Mouse (Mus musculus): Measurements from ENCODE around the gene Slc24a2. TPM values are rescaled to one million over a fixed set of nuclear protein-coding genes. Genes with fewer than 3 reads are reported as not detected.

The Slc24a2 gene
- polyA plus RNA-seq, 1 experiment from 2014 or later = not detected

- Histone ChIP-seq H3K9ac (ENCODE audit: low read length) (no peak overlapping the region), H3K27me3 (replicated peaks; ENCODE audit: control insufficient read depth, insufficient read depth, low read length) (no peaks in the 10 kb centered on the region), H3K4me3 (ENCODE audit: low read depth, low read length) (no peak overlapping the region), H3K4me2 (ENCODE audit: low read length) (no peak overlapping the region), H3K36me3 (ENCODE audit: control insufficient read depth, insufficient read depth, low read length) (no peaks in the 10 kb centered on the region), H3K27ac (ENCODE audit: low read depth) (no peak overlapping the region), H3K9me3 (ENCODE audit: control insufficient read depth, low read length) (no peaks in the 10 kb centered on the region), H3K4me1 (replicated peaks; ENCODE audit: control insufficient read depth, insufficient read depth, low read length) (no peaks in the 10 kb centered on the region)
- DNase-seq (ENCODE audit: low spot score) (no peak), ATAC-seq (replicated peaks; ENCODE audit: low FRiP score, low TSS enrichment, low read depth) (no peak)
- 80% methylated on average over 3 of the region's 3 CpGs for WGBS
Observed at GRCm38 (mm10) chr4:87093612-87094011, 136.7 kb downstream of the Slc24a2 start.

GRCm38 (mm10) chr4:87090841-87091240, 139.4 kb downstream of the Slc24a2 start:
- DNase-seq (ENCODE audit: low spot score) (no peak), ATAC-seq (replicated peaks; ENCODE audit: low FRiP score, low TSS enrichment, low read depth) (no peak)
- Histone ChIP-seq H3K9ac (ENCODE audit: low read length) (no peak overlapping the region), H3K27me3 (replicated peaks; ENCODE audit: control insufficient read depth, insufficient read depth, low read length) (no peaks in the 10 kb centered on the region), H3K27ac (ENCODE audit: low read depth) (no peak overlapping the region), H3K4me2 (ENCODE audit: low read length) (no peak overlapping the region), H3K4me3 (ENCODE audit: low read depth, low read length) (no peak overlapping the region), H3K36me3 (ENCODE audit: control insufficient read depth, insufficient read depth, low read length) (no peaks in the 10 kb centered on the region), H3K4me1 (replicated peaks; ENCODE audit: control insufficient read depth, insufficient read depth, low read length) (no peaks in the 10 kb centered on the region), H3K9me3 (ENCODE audit: control insufficient read depth, low read length) (no peaks in the 10 kb centered on the region)

- no peak overlapping the region for H3K4me2 ChIP-seq (ENCODE audit: low read length)
- no peak overlapping the region for H3K27ac ChIP-seq (ENCODE audit: low read depth)
- no peak overlapping the region for H3K4me3 ChIP-seq (ENCODE audit: low read depth, low read length)
- 69% methylated on average over 6 of the region's 6 CpGs for WGBS
- no peaks in the 10 kb centered on the region for H3K36me3 ChIP-seq (ENCODE audit: control insufficient read depth, insufficient read depth, low read length)
- no peak overlapping the region for H3K9ac ChIP-seq (ENCODE audit: low read length)
- DNase-seq (ENCODE audit: low spot score) = no peak
- ATAC-seq (replicated peaks; ENCODE audit: low FRiP score, low TSS enrichment, low read depth) = no peak
- no peaks in the 10 kb centered on the region for H3K4me1 ChIP-seq (replicated peaks; ENCODE audit: control insufficient read depth, insufficient read depth, low read length)
- no peaks in the 10 kb centered on the region for H3K9me3 ChIP-seq (ENCODE audit: control insufficient read depth, low read length)
- no peaks in the 10 kb centered on the region for H3K27me3 ChIP-seq (replicated peaks; ENCODE audit: control insufficient read depth, insufficient read depth, low read length)
Observed at GRCm38 (mm10) chr4:87088713-87089112, 141.6 kb downstream of the Slc24a2 start.

DNA sequence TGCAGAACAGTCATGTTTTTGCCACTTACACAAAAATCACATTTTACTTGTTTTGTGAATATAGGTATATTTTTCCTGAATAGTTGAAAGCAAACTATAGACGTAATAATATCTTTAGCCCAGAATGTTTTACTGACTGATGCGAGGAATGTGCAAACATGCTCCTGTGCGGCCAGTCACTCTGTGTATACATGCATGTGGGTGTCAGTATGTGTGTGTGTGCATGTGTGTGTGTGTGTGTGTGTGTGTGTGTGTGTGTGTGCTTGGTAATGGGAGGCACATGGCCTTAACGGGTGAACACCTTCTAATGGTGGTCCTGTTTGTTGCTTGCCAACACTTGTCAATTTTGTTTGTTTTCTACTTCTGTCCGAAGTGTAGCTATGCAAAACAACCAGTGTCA, 142.7 kb downstream of the Slc24a2 start:
- no peak for ATAC-seq (replicated peaks; ENCODE audit: low FRiP score, low TSS enrichment, low read depth)
- 73% methylated on average over 5 of the region's 5 CpGs for WGBS

GRCm38 (mm10) chr4:87086933-87087577, 143.2 kb downstream of the Slc24a2 start:
- H3K27ac ChIP-seq (ENCODE audit: low read depth) = no peak overlapping the region
- H3K4me2 ChIP-seq (ENCODE audit: low read length) = no peak overlapping the region
- DNase-seq (ENCODE audit: low spot score) (no peak), ATAC-seq (replicated peaks; ENCODE audit: low FRiP score, low TSS enrichment, low read depth) (no peak)
- 54% methylated on average over 11 of the region's 11 CpGs for WGBS
- no peaks in the 10 kb centered on the region for H3K9me3 ChIP-seq (ENCODE audit: control insufficient read depth, low read length)
- H3K4me3 ChIP-seq (ENCODE audit: low read depth, low read length) = no peak overlapping the region
- no peaks in the 10 kb centered on the region for H3K36me3 ChIP-seq (ENCODE audit: control insufficient read depth, insufficient read depth, low read length)
- H3K9ac ChIP-seq (ENCODE audit: low read length) = no peak overlapping the region
- H3K4me1 ChIP-seq (replicated peaks; ENCODE audit: control insufficient read depth, insufficient read depth, low read length) = no peaks in the 10 kb centered on the region
- no peaks in the 10 kb centered on the region for H3K27me3 ChIP-seq (replicated peaks; ENCODE audit: control insufficient read depth, insufficient read depth, low read length)

More for the DNA sequence above, 142.7 kb downstream of the Slc24a2 start:
- H3K36me3 ChIP-seq (ENCODE audit: control insufficient read depth, insufficient read depth, low read length) = no peaks in the 10 kb centered on the region
- no peaks in the 10 kb centered on the region for H3K27me3 ChIP-seq (replicated peaks; ENCODE audit: control insufficient read depth, insufficient read depth, low read length)
- no peak overlapping the region for H3K9ac ChIP-seq (ENCODE audit: low read length)
- H3K9me3 ChIP-seq (ENCODE audit: control insufficient read depth, low read length) = no peaks in the 10 kb centered on the region
- DNase-seq (ENCODE audit: low spot score) = no peak
- H3K4me2 ChIP-seq (ENCODE audit: low read length) = no peak overlapping the region
- no peak overlapping the region for H3K4me3 ChIP-seq (ENCODE audit: low read depth, low read length)
- H3K4me1 ChIP-seq (replicated peaks; ENCODE audit: control insufficient read depth, insufficient read depth, low read length) = no peaks in the 10 kb centered on the region
- H3K27ac ChIP-seq (ENCODE audit: low read depth) = no peak overlapping the region

DNA sequence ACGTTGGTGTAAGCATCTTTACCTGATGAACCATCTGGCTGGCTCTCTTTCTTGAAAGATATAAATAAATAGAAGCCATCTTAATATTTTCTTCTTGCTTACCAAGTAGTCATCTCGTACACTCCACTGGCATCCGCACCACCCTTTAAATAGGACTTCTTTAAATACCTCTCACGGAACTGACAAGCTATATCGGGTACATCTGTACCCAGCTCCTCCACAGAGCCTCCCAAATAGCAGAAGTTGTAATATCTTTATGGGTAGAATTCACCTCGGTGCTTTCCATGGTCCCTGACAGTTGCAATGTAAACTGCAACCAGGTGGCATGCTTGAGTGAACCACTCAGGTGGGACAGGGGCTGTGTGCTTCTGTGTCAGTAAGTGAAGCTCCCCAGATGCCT, 149.0 kb downstream of the Slc24a2 start:
- no peak for DNase-seq (ENCODE audit: low spot score)
- H3K4me2 ChIP-seq (ENCODE audit: low read length) = no peak overlapping the region
- ATAC-seq (replicated peaks; ENCODE audit: low FRiP score, low TSS enrichment, low read depth) = no peak
- no peaks in the 10 kb centered on the region for H3K27me3 ChIP-seq (replicated peaks; ENCODE audit: control insufficient read depth, insufficient read depth, low read length)
- no peak overlapping the region for H3K27ac ChIP-seq (ENCODE audit: low read depth)
- H3K9me3 ChIP-seq (ENCODE audit: control insufficient read depth, low read length) = no peaks in the 10 kb centered on the region
- no peaks in the 10 kb centered on the region for H3K4me1 ChIP-seq (replicated peaks; ENCODE audit: control insufficient read depth, insufficient read depth, low read length)
- no peaks in the 10 kb centered on the region for H3K36me3 ChIP-seq (ENCODE audit: control insufficient read depth, insufficient read depth, low read length)
- H3K9ac ChIP-seq (ENCODE audit: low read length) = no peak overlapping the region
- H3K4me3 ChIP-seq (ENCODE audit: low read depth, low read length) = no peak overlapping the region
- WGBS = 78% methylated on average over 6 of the region's 6 CpGs

DNA sequence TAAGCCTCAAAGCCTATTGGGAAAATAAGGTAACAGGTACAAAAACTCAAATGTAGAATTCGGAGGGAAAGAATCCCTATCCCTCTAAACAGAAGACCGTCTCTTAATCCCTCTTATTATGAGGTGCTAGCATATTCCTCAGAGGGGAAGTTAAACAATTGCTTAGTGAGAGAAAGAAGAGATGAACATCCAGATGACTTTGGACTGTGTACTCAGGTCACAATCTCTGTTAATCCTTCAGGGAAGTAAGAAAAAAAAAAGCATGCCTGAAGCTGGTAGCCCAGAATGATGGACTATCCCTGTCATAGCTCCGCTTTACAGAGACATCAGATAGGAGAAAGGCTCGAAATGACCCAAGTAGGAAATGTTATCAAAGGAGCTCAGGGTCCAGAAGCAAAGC, 151.0 kb downstream of the Slc24a2 start:
- Histone ChIP-seq H3K4me3 (ENCODE audit: low read depth, low read length) (no peak overlapping the region), H3K27ac (ENCODE audit: low read depth) (no peak overlapping the region), H3K27me3 (replicated peaks; ENCODE audit: control insufficient read depth, insufficient read depth, low read length) (no peaks in the 10 kb centered on the region), H3K4me2 (ENCODE audit: low read length) (no peak overlapping the region), H3K4me1 (replicated peaks; ENCODE audit: control insufficient read depth, insufficient read depth, low read length) (no peaks in the 10 kb centered on the region), H3K36me3 (ENCODE audit: control insufficient read depth, insufficient read depth, low read length) (no peaks in the 10 kb centered on the region), H3K9ac (ENCODE audit: low read length) (no peak overlapping the region), H3K9me3 (ENCODE audit: control insufficient read depth, low read length) (no peaks in the 10 kb centered on the region)
- DNase-seq (ENCODE audit: low spot score) = no peak
- ATAC-seq (replicated peaks; ENCODE audit: low FRiP score, low TSS enrichment, low read depth) = no peak
- 70% methylated on average over 4 of the region's 4 CpGs for WGBS

DNA sequence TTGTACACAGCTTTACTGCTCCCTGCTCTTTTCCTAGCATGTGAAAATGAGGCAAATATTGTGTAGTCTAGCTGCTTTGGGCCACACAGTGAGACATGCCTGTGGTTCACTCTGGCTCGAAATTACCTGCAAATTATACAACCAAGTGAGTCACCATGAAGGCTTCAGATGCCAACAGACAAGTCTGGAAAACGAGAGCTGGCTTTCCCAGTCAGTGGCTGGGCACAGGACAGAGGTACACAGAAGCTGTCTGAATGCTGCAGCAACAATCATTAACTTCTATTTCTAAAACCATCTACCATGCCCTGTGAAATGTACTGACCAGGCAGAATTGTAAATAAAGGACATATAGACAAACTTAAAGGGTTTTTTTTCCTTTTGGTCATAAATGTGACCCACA, 151.6 kb downstream of the Slc24a2 start:
- ATAC-seq (replicated peaks; ENCODE audit: low FRiP score, low TSS enrichment, low read depth) = no peak
- WGBS = 55% methylated on average over 2 of the region's 2 CpGs
- Histone ChIP-seq H3K27me3 (replicated peaks; ENCODE audit: control insufficient read depth, insufficient read depth, low read length) (no peaks in the 10 kb centered on the region), H3K4me1 (replicated peaks; ENCODE audit: control insufficient read depth, insufficient read depth, low read length) (no peaks in the 10 kb centered on the region), H3K9me3 (ENCODE audit: control insufficient read depth, low read length) (no peaks in the 10 kb centered on the region), H3K36me3 (ENCODE audit: control insufficient read depth, insufficient read depth, low read length) (no peaks in the 10 kb centered on the region), H3K27ac (ENCODE audit: low read depth) (no peak overlapping the region), H3K9ac (ENCODE audit: low read length) (no peak overlapping the region), H3K4me3 (ENCODE audit: low read depth, low read length) (no peak overlapping the region), H3K4me2 (ENCODE audit: low read length) (no peak overlapping the region)
- DNase-seq (ENCODE audit: low spot score) = no peak

DNA sequence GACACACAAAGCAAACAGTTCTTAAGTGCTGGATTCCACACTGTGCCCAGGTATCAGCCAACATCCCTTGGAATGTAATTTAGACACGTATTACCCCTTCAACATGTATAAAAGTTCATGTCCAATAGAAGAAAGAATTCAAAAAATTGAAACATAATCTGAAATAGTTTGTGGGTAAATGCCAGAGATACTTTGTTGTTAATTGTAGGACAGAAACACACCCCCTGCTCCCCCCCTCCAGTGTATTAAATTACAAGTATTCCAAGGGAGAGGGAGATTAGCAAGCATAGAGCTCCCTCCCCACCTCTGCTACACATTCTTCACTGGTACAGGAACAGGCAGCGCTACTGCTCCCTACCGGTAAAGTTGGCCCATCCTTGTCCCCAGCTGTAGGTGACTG, 154.5 kb downstream of the Slc24a2 start:
- no peak overlapping the region for H3K4me3 ChIP-seq (ENCODE audit: low read depth, low read length)
- DNase-seq (ENCODE audit: low spot score) (no peak), ATAC-seq (replicated peaks; ENCODE audit: low FRiP score, low TSS enrichment, low read depth) (no peak)
- WGBS = 67% methylated on average over 3 of the region's 3 CpGs
- H3K4me1 ChIP-seq (replicated peaks; ENCODE audit: control insufficient read depth, insufficient read depth, low read length) = no peaks in the 10 kb centered on the region
- H3K27ac ChIP-seq (ENCODE audit: low read depth) = no peak overlapping the region
- no peaks in the 10 kb centered on the region for H3K27me3 ChIP-seq (replicated peaks; ENCODE audit: control insufficient read depth, insufficient read depth, low read length)
- no peak overlapping the region for H3K9ac ChIP-seq (ENCODE audit: low read length)
- H3K4me2 ChIP-seq (ENCODE audit: low read length) = no peak overlapping the region
- no peaks in the 10 kb centered on the region for H3K36me3 ChIP-seq (ENCODE audit: control insufficient read depth, insufficient read depth, low read length)
- no peaks in the 10 kb centered on the region for H3K9me3 ChIP-seq (ENCODE audit: control insufficient read depth, low read length)
